Mouse (Mus musculus) forebrain, embryonic 12.5 days (tissue): ENCODE data around the gene Mtx1. TPM values are rescaled to one million over a fixed set of nuclear protein-coding genes. Genes with fewer than 3 reads are reported as not detected.
A peak's percentile ranks its signal among the peaks of the same experiment; 100 is the strongest.

ENCODE experiments used
- microRNA counts: library from miRNA; unstranded; fragments of <30 nt; microRNA quantifications from one replicate; lab custom pipeline; 2017
- microRNA-seq: library from miRNA; unstranded; fragments of <30 nt; microRNA quantifications from one replicate; pipeline ENCODE4, GENCODE M21; 2017
- polyA plus RNA-seq: library from polyadenylated mRNA; unstranded; fragments of >200 nt; fragmentation: Nextera tagmentation; extraction: Ambion mirVana; gene quantifications from 2 replicates; pipeline ENCODE4 v1.2.1, GENCODE M21; 2016

Mtx1 gene
- polyA plus RNA-seq, 1 experiment from 2014 or later: 194 TPM

MicroRNAs within 50 kb of the gene (microRNA counts, 519-probe panel; counts per million panel counts)
- 3,316 counts per million, percentile 29 among the panel's probes with 10 or more counts for microRNA mmu-miR-92b (lab: Ali Mortazavi, UCI)

Small RNAs within 50 kb of the gene (microRNA-seq; reads per million reads assigned to microRNA genes)
- 21,153 reads per million, percentile 97 among the genes with 10 or more reads in this experiment for gene Mir92b

Other genes starting within 250 kb of the Mtx1 start
- gene Rusc1, start 133.8 kb downstream of the Mtx1 start, polyA plus RNA-seq: 36.0 and 40.0 TPM in 2 replicates
- 0.12 TPM in 1 of 2 replicates, not detected in the other for gene Gm43738, start 126.0 kb downstream of the Mtx1 start, polyA plus RNA-seq
- 292 and 322 TPM in 2 replicates for gene Fdps, start 125.1 kb downstream of the Mtx1 start, polyA plus RNA-seq
- 0.09 and 0.22 TPM in 2 replicates for gene Pklr, start 90.9 kb downstream of the Mtx1 start, polyA plus RNA-seq
- 11.2 and 15.1 TPM in 2 replicates for gene Hcn3, start 66.9 kb downstream of the Mtx1 start, polyA plus RNA-seq
- 41.1 and 42.5 TPM in 2 replicates for gene Clk2, start 62.3 kb downstream of the Mtx1 start, polyA plus RNA-seq
- 89.7 and 94.4 TPM in 2 replicates for gene Scamp3, start 49.6 kb downstream of the Mtx1 start, polyA plus RNA-seq
- gene Fam189b, start 43.9 kb downstream of the Mtx1 start, polyA plus RNA-seq: 25.6 and 26.3 TPM in 2 replicates
- gene Gba, start 24.2 kb downstream of the Mtx1 start, polyA plus RNA-seq: 34.3 and 37.4 TPM in 2 replicates
- 95.1 and 97.9 TPM in 2 replicates for gene Thbs3, start 11.9 kb downstream of the Mtx1 start, polyA plus RNA-seq
- gene Muc1, start 2.0 kb upstream of the Mtx1 start, polyA plus RNA-seq: 3.8 and 4.7 TPM in 2 replicates
- 249 and 252 TPM in 2 replicates for gene Krtcap2, start 18.9 kb upstream of the Mtx1 start, polyA plus RNA-seq
- 25.1 and 26.6 TPM in 2 replicates for gene Trim46, start 19.2 kb upstream of the Mtx1 start, polyA plus RNA-seq
- gene Dpm3, start 32.3 kb upstream of the Mtx1 start, polyA plus RNA-seq: 79.1 and 84.3 TPM in 2 replicates
- 28.6 and 29.7 TPM in 2 replicates for gene Slc50a1, start 43.5 kb upstream of the Mtx1 start, polyA plus RNA-seq
- gene Efna1, start 54.1 kb upstream of the Mtx1 start, polyA plus RNA-seq: 9.7 and 12.6 TPM in 2 replicates
- 11.9 and 14.9 TPM in 2 replicates for gene Efna3, start 95.9 kb upstream of the Mtx1 start, polyA plus RNA-seq
- 17.1 and 20.0 TPM in 2 replicates for gene Efna4, start 110.9 kb upstream of the Mtx1 start, polyA plus RNA-seq
- 22.7 and 28.2 TPM in 2 replicates for gene Adam15, start 122.9 kb upstream of the Mtx1 start, polyA plus RNA-seq
- 0.13 and 0.22 TPM in 2 replicates for gene Dcst2, start 134.9 kb upstream of the Mtx1 start, polyA plus RNA-seq
- 0.36 and 0.54 TPM in 2 replicates for gene Dcst1, start 138.2 kb upstream of the Mtx1 start, polyA plus RNA-seq
- gene Zbtb7b, start 167.7 kb upstream of the Mtx1 start, polyA plus RNA-seq: 0.45 and 0.62 TPM in 2 replicates
- 0.24 and 2.0 TPM in 2 replicates for gene Lenep, start 175.7 kb upstream of the Mtx1 start, polyA plus RNA-seq
- gene Flad1, start 184.8 kb upstream of the Mtx1 start, polyA plus RNA-seq: 32.2 and 33.1 TPM in 2 replicates
- 363 and 395 TPM in 2 replicates for gene Cks1b, start 191.3 kb upstream of the Mtx1 start, polyA plus RNA-seq
- gene Shc1, start 191.4 kb upstream of the Mtx1 start, polyA plus RNA-seq: 28.4 and 30.9 TPM in 2 replicates
- gene Pygo2, start 203.1 kb upstream of the Mtx1 start, polyA plus RNA-seq: 47.2 and 48.8 TPM in 2 replicates
- gene Pbxip1, start 209.6 kb upstream of the Mtx1 start, polyA plus RNA-seq: 14.4 and 14.7 TPM in 2 replicates
- 65.6 and 66.1 TPM in 2 replicates for gene Pmvk, start 227.5 kb upstream of the Mtx1 start, polyA plus RNA-seq